11 mouse cellular contexts compared by ENCODE assay signal in the genomic region with DNA sequence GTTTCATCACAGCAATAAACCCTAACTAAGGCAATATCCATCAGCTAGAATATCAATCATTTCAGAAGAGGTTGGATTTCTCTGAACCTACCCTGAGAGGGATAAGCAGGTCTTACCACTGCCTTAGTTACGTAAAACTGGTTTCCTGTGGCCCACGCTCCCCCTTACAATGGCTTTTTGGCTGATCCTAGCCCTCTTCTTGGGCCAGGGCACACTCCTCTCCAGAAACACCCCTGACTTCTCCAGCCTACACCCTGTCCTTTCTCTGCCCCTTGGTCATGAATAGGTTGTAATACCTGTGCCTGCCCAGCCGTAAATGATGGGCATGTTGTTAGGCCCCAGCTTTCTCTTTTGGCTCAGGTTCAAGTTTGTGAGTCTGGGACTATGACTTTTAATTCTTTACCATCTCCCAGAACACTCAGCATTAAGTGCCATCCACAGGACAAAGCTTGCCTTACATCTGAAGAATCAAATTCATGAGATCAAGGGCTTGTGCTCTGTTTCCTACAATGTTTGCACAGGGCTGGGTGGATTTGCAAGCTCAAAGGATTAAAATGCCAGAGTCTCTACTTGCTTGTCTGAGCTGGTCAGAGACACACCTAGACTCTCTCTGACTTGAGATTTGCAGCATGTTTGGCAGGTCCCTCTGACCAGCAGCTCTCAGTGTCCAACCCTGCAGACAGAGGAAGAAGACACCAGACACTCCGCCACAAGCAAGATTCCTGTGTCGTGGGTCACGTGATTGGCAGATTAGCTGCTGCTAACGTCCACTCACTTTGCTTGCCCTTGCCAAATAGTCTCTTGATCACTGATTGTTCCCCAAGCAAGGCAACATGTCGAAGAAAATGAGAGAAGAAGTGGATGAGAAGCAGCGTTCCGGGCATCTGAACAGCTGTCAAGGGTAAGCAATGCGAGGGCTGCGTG. TPM values are rescaled to one million over a fixed set of nuclear protein-coding genes. Genes with fewer than 3 reads are reported as not detected.
DNase-seq lines count a peak whose midpoint lies in the region; ATAC-seq and TF ChIP-seq lines count a peak whose summit lies in the region.
"Had no signal": no experiment of that assay in that cellular context is flagged by ENCODE, and none has a peak within 500 bp of the region (broad histone marks: within the 10 kb centered on the region; RNA-seq: fewer than 3 reads in every experiment).

No protein-coding gene starts in this region.

- ATAC-seq in hindbrain, postnatal 0 days = no peak
- no peak for ATAC-seq in hindbrain, embryonic 11.5 days (ENCODE audit: low FRiP score)
- ATAC-seq in stomach, postnatal 0 days (ENCODE audit: low FRiP score, low TSS enrichment) = peak; percentile 73
- ATAC-seq: forebrain, postnatal 0 days had no signal

- H3K9me3 ChIP-seq in hindbrain, postnatal 0 days (ENCODE audit: low read length) = no peaks in the 10 kb centered on the region
- no peaks in the 10 kb centered on the region for H3K9me3 ChIP-seq in hindbrain, embryonic 11.5 days (ENCODE audit: control insufficient read depth, low read length)
- H3K9me3 ChIP-seq in stomach, postnatal 0 days (ENCODE audit: control insufficient read depth, low read length) = no peaks in the 10 kb centered on the region

- H3K4me1 ChIP-seq in hindbrain, postnatal 0 days (ENCODE audit: insufficient read depth, low read length) = 0 out of 2 replicates have a peak, but pooled peaks cover 4% of the 10 kb centered on the region
- H3K4me1 ChIP-seq in hindbrain, embryonic 11.5 days (replicated peaks; ENCODE audit: control insufficient read depth, insufficient read depth, low read length) = peaks cover 2% of the 10 kb centered on the region; the same call in 1 of the 2 replicates
- H3K4me1 ChIP-seq in stomach, postnatal 0 days (replicated peaks; ENCODE audit: control insufficient read depth, insufficient read depth) = peaks cover 5% of the 10 kb centered on the region

- 0 out of 2 replicates have a peak overlapping the region, but pooled peaks have one; percentile 9 for H3K9ac ChIP-seq in hindbrain, postnatal 0 days (replicated peaks; ENCODE audit: low read length)
- no peak overlapping the region for H3K9ac ChIP-seq in hindbrain, embryonic 11.5 days (ENCODE audit: low read depth, low read length)
- no peak overlapping the region for H3K9ac ChIP-seq in stomach, postnatal 0 days (ENCODE audit: low read length)
- H3K9ac ChIP-seq: forebrain, postnatal 0 days had no signal

- no peak overlapping the region for H3K4me2 ChIP-seq in hindbrain, postnatal 0 days (ENCODE audit: low read depth, low read length)
- no peak overlapping the region for H3K4me2 ChIP-seq in hindbrain, embryonic 11.5 days (replicated peaks; ENCODE audit: low read depth, low read length)
- peak overlapping the region; percentile 37 for H3K4me2 ChIP-seq in stomach, postnatal 0 days (replicated peaks; ENCODE audit: low read depth)

- H3K27ac ChIP-seq in hindbrain, postnatal 0 days = peak overlapping the region; percentile 11; the same call in 1 of the 2 replicates
- no peak overlapping the region for H3K27ac ChIP-seq in hindbrain, embryonic 11.5 days (ENCODE audit: low read depth, low read length)
- H3K27ac ChIP-seq in stomach, postnatal 0 days (replicated peaks) = peak overlapping the region; percentile 77

- peaks cover 1% of the 10 kb centered on the region; the same call in 1 of the 2 replicates for H3K36me3 ChIP-seq in hindbrain, postnatal 0 days (ENCODE audit: insufficient read depth, low read length)
- peaks cover 3% of the 10 kb centered on the region; the same call in 1 of the 2 replicates for H3K36me3 ChIP-seq in hindbrain, embryonic 11.5 days (ENCODE audit: control insufficient read depth, insufficient read depth, low read length)
- peaks cover 5% of the 10 kb centered on the region for H3K36me3 ChIP-seq in stomach, postnatal 0 days (ENCODE audit: control insufficient read depth, insufficient read depth, low read length)

- H3K4me3 ChIP-seq in hindbrain, postnatal 0 days (ENCODE audit: low read length) = no peak overlapping the region
- H3K4me3 ChIP-seq in hindbrain, embryonic 11.5 days (ENCODE audit: low read depth, low read length) = no peak overlapping the region
- H3K4me3 ChIP-seq in stomach, postnatal 0 days (ENCODE audit: low read depth, low read length) = peak overlapping the region; percentile 4; the same call in 1 of the 2 replicates

- TF ChIP-seq CTCF in hindbrain, postnatal 0 days (IDR thresholded peaks at IDR 0.05; ENCODE audit: low read depth) = no peak
- peak; percentile 47 for TF ChIP-seq CTCF in stomach, postnatal 0 days (IDR thresholded peaks at IDR 0.05; ENCODE audit: low read depth)

- 61% methylated on average over 12 of the region's 12 CpGs for WGBS in hindbrain, postnatal 0 days
- 77% methylated on average over 12 of the region's 12 CpGs for WGBS in hindbrain, embryonic 11.5 days
- WGBS in stomach, postnatal 0 days = 31% methylated on average over 12 of the region's 12 CpGs

- no peaks in the 10 kb centered on the region for H3K27me3 ChIP-seq in hindbrain, postnatal 0 days (ENCODE audit: insufficient read depth, low read length)
- H3K27me3 ChIP-seq in hindbrain, embryonic 11.5 days (ENCODE audit: control insufficient read depth, insufficient read depth, low read length) = peaks cover 14% of the 10 kb centered on the region
- no peaks in the 10 kb centered on the region for H3K27me3 ChIP-seq in stomach, postnatal 0 days (ENCODE audit: control insufficient read depth, insufficient read depth, low read length)

- no peak for DNase-seq in hindbrain, postnatal 0 days (ENCODE audit: low spot score)
- DNase-seq in hindbrain, embryonic 11.5 days (ENCODE audit: low spot score) = no peak
- peak; percentile 56 for DNase-seq in urinary bladder, postnatal 14 days (ENCODE audit: low spot score)
- no peak for DNase-seq in urinary bladder, postnatal 25 days (ENCODE audit: low spot score)
- DNase-seq in kidney, postnatal 14 days = peak; percentile 25
- DNase-seq in stomach, postnatal 0 days (ENCODE audit: low spot score) = peak; percentile 40
- no peak for DNase-seq in thymus, postnatal 36 days
- DNase-seq in frontal cortex, postnatal 14 days (ENCODE audit: low spot score in 2 of 2) = no peak
- DNase-seq: forebrain, postnatal 0 days; liver had no signal

- TF ChIP-seq EP300 in stomach, postnatal 0 days (optimal IDR thresholded peaks at IDR 0.05) = peak; percentile 51

RNA-seq across cellular contexts. Expression of a gene that starts 12.5 kb away (rescaled TPM):
- total RNA-seq in hindbrain, postnatal 0 days (2014; rRNA removed) = 27.5 and 61.1 TPM in 2 replicates
- polyA plus RNA-seq in hindbrain, postnatal 0 days (2015; fragmentation: Nextera tagmentation; extraction: Ambion mirVana) = 39.1 and 39.4 TPM in 2 replicates
- polyA plus RNA-seq in hindbrain, embryonic 11.5 days (2014; fragmentation: Nextera tagmentation; extraction: Ambion mirVana) = 13.3 and 14.9 TPM in 2 replicates
- 24.2 and 29.5 TPM in 2 replicates for polyA plus RNA-seq in stomach, postnatal 0 days (2015; fragmentation: Nextera tagmentation; extraction: Ambion mirVana)

RNA-seq across cellular contexts. Expression of a gene that starts 14.9 kb away (rescaled TPM):
- total RNA-seq in hindbrain, postnatal 0 days (2014; rRNA removed) = 0.73 and 0.86 TPM in 2 replicates
- 0.10 and 0.38 TPM in 2 replicates for polyA plus RNA-seq in hindbrain, postnatal 0 days (2015; fragmentation: Nextera tagmentation; extraction: Ambion mirVana)
- polyA plus RNA-seq in hindbrain, embryonic 11.5 days (2014; fragmentation: Nextera tagmentation; extraction: Ambion mirVana) = 0.05 and 0.17 TPM in 2 replicates
- polyA plus RNA-seq in stomach, postnatal 0 days (2015; fragmentation: Nextera tagmentation; extraction: Ambion mirVana) = 0.04 and 0.07 TPM in 2 replicates
- total RNA-seq: megakaryocyte-erythroid progenitor cell, adult 5-6 weeks had no signal

RNA-seq across cellular contexts. Expression of a gene that starts 37.8 kb away (rescaled TPM):
- total RNA-seq in hindbrain, postnatal 0 days (2014; rRNA removed) = 38.4 and 49.8 TPM in 2 replicates
- 19.1 and 20.5 TPM in 2 replicates for polyA plus RNA-seq in hindbrain, postnatal 0 days (2015; fragmentation: Nextera tagmentation; extraction: Ambion mirVana)
- 16.0 and 19.1 TPM in 2 replicates for polyA plus RNA-seq in hindbrain, embryonic 11.5 days (2014; fragmentation: Nextera tagmentation; extraction: Ambion mirVana)
- polyA plus RNA-seq in stomach, postnatal 0 days (2015; fragmentation: Nextera tagmentation; extraction: Ambion mirVana) = 5.4 and 7.8 TPM in 2 replicates

Comparison
In these comparisons a context has a peak if more than half of its experiments do, and no peak if none do; other contexts are left out.
1. DNase-seq: peak in urinary bladder, postnatal 14 days (single experiment), kidney, postnatal 14 days (single experiment) and stomach, postnatal 0 days (single experiment); none in hindbrain, postnatal 0 days (single experiment), hindbrain, embryonic 11.5 days (single experiment), urinary bladder, postnatal 25 days (single experiment), thymus, postnatal 36 days (0 of 2) and frontal cortex, postnatal 14 days (0 of 2).